Mouse (Mus musculus): ENCODE data around the gene Trip10. TPM values are rescaled to one million over a fixed set of nuclear protein-coding genes. Genes with fewer than 3 reads are reported as not detected.
A peak's percentile ranks its signal among the peaks of the same experiment; 100 is the strongest.

Gene Trip10
- polyA plus RNA-seq, 1 experiment: 20.4 TPM

DNA sequence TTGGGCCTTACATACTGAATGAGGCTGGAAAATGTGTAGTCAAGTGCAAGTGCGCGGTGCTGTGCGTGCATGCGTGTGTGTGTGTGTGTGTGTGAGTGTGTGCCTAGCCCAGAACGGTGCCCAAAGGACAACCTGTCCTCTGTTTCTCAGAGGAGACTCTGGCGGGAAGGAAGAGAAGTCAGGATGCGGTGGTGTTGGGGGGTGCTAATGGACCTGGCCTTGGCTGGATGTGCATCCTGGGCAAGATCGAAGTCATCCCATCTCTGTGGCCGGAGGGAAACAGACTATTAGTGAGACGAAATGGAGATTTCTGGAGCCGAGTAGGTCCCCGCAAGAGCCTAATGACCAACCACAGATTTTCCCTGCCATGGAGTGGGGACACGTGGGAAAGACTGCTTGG is 484 bp upstream of the Trip10 start:
- Histone ChIP-seq H3K27ac (replicated peaks; ENCODE audit: low read depth, low read length) (peak overlapping the region; percentile 65), H3K4me3 (ENCODE audit: insufficient read depth, low read depth, low read length) (peak overlapping the region; percentile 97), H3K4me1 (ENCODE audit: control insufficient read depth, insufficient read depth, insufficient read length, low read length) (0 out of 2 replicates have a peak, but pooled peaks cover 3% of the 10 kb centered on the region)

DNA sequence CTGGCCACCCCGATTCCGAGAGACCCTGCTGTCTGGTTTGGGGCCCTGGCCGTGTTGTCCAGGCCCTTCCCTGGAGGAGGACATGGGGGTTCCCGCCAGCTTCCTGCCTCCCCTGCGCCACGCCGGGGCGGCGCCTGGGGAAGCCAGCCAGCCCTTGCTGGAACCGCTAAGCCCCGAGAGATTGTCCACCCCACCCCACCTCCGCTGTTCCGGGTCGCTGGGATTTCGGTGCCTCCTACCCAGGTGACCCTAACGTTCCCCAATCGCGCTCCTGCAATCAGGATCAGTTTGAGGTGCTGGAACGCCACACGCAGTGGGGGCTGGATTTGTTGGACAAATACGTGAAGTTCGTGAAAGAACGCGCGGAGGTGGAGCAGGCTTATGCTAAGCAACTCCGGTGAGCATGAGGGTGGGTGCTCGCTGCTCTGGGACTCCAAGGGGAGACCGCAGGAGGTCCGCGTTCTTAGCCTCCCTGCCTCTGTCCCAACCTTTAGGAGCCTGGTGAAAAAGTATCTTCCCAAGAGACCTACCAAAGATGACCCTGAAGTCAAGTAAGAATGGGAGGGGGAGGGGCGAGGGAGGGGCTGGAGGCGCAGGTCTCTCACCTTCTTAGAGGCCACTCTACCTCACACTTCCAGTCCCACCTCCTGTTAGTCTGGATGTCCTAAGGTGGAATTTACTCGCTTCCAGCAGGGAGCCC is 1.4 kb downstream of the Trip10 start:
- peaks cover 3% of the 10 kb centered on the region; the same call in 1 of the 2 replicates for H3K4me1 ChIP-seq (ENCODE audit: control insufficient read depth, insufficient read depth, insufficient read length, low read length)
- H3K4me3 ChIP-seq (ENCODE audit: insufficient read depth, low read depth, low read length): peak overlapping the region; percentile 97
- peak overlapping the region; percentile 89 for H3K27ac ChIP-seq (replicated peaks; ENCODE audit: low read depth, low read length)

DNA sequence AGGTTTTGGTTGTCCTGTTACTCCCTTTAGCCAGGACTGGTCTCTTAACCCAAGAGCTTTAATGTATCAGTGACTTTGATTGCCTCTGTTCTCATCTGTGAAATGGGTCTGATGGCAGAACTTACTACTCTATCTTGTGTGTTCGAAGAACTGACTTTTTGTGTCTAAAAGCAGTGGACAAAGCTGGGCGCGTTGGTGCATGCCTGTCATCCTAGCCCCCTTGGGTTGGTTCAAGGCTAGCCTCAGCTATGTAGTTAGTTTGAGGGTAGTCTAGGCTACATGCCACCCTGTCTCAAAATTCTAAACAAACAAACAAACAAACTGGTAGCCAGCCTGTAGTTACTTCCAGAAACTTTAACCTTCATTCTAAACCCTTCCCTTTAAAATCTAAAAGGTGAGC is 2.2 kb downstream of the Trip10 start:
- H3K4me3 ChIP-seq (ENCODE audit: insufficient read depth, low read depth, low read length): no peak overlapping the region
- H3K27ac ChIP-seq (replicated peaks; ENCODE audit: low read depth, low read length): no peak overlapping the region
- peaks cover 3% of the 10 kb centered on the region; the same call in 1 of the 2 replicates for H3K4me1 ChIP-seq (ENCODE audit: control insufficient read depth, insufficient read depth, insufficient read length, low read length)

DNA sequence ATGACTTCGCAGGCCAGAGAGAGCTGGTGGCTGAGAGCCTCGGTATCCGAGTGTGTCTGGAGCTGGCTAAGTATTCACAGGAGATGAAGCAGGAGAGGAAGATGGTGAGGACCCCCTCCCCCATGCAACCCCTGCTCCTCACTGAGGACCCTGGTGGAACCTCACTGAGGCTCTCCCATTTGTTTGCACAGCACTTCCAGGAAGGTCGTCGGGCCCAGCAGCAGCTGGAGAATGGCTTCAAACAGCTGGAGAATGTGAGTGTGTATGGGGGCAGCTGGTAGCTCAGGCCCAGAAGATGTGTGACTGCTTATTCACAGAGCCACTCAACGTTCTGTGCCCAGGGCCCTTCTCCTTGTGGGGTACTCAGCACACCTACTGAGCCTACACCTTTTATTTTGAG is 4.1 kb downstream of the Trip10 start:
- H3K4me3 ChIP-seq (ENCODE audit: insufficient read depth, low read depth, low read length): no peak overlapping the region
- H3K27ac ChIP-seq (replicated peaks; ENCODE audit: low read depth, low read length): no peak overlapping the region

DNA sequence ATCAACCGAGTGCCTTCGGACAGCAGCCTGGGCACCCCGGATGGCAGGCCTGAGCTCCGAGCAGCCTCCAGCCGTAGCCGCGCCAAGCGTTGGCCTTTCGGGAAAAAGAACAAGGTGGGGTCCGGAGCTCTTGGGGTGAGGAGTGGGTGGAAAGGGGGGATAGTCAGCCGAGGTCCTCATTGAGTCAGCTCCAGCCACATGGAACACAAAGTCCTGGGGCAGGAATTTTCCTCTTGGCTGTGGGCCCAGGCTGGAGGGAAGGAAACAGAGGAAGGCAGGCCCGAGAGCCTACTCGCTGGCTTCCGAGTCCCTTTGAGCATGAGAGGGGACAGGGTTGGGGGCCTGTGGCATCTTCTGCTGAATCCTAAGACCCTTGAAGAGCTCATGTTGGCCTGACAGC is 6.1 kb downstream of the Trip10 start:
- no peak overlapping the region for H3K27ac ChIP-seq (replicated peaks; ENCODE audit: low read depth, low read length)
- no peak overlapping the region for H3K4me3 ChIP-seq (ENCODE audit: insufficient read depth, low read depth, low read length)
- H3K4me1 ChIP-seq (ENCODE audit: control insufficient read depth, insufficient read depth, insufficient read length, low read length): no peaks in the 10 kb centered on the region; the same call in 1 of the 2 replicates

More for the DNA sequence above, 4.1 kb downstream of the Trip10 start:
- H3K4me1 ChIP-seq (ENCODE audit: control insufficient read depth, insufficient read depth, insufficient read length, low read length): peaks cover 3% of the 10 kb centered on the region; the same call in 1 of the 2 replicates

DNA sequence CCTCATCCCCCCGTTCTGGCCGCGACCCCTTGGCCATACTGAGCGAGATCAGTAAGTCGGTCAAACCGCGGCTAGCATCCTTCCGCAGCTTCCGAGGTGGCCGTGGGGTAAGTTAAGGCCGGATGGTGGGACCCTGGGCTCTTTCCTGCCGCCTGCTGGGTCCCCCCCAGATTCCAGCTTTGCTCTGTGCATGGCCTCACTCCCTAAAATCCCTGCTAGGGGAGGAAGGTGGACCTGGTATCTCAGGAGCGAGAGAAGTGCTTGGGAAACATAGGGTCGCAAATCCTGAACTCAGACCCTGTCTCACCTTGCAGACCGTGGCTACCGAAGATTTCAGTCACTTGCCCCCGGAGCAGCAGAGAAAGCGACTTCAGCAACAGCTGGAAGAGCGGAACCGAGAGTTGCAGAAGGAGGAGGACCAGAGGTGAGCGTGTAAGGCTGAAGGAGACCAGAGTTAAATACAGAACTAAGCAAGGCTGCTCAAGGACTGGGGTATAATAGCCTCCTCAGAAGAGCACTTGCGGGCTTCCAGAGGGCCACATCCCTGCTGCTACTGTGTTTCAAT is 7.7 kb downstream of the Trip10 start:
- no peak overlapping the region for H3K4me3 ChIP-seq (ENCODE audit: insufficient read depth, low read depth, low read length)
- no peaks in the 10 kb centered on the region; the same call in 1 of the 2 replicates for H3K4me1 ChIP-seq (ENCODE audit: control insufficient read depth, insufficient read depth, insufficient read length, low read length)
- H3K27ac ChIP-seq (replicated peaks; ENCODE audit: low read depth, low read length): no peak overlapping the region

DNA sequence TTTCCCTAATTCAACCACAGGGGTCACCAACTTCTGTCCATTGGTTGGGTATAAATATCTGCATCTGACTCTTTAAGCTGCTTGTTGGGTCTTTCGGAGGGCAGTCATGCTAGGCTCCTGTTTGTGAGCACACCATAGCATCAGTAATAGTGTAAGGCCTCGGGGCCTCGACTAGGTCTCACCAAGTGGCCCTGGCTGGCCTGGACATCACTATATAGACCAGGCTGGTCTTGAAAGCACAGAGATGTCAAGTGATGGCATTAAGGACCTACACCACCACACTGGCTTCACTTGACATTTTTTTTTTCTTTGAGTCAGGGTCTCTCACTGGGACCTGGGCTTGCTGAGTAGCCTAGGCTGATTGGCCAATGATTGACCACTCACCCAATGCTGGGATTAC is 8.9 kb downstream of the Trip10 start:
- Histone ChIP-seq H3K4me1 (ENCODE audit: control insufficient read depth, insufficient read depth, insufficient read length, low read length) (no peaks in the 10 kb centered on the region; the same call in 1 of the 2 replicates), H3K27ac (replicated peaks; ENCODE audit: low read depth, low read length) (no peak overlapping the region), H3K4me3 (ENCODE audit: insufficient read depth, low read depth, low read length) (no peak overlapping the region)

DNA sequence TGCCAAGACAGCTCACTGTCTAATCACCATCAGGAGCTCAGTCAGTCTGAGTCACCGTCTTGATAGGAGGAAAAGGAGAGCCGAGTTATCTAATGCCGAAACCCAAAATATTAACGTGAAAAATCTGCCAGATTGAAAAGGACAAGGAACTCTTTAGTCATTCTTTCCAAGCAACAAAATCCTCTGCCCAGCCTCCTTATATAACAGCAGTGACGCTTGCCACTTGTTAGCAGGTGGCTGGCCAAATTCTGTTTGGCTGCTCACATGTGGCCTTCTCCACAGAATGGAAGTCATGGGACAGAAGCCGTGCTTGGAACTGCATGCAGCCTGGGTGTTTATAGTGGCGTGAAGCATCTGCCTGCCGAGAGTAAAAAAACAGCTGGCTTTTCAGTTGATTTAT is 10.5 kb downstream of the Trip10 start:
- Histone ChIP-seq H3K27ac (replicated peaks; ENCODE audit: low read depth, low read length) (0 out of 2 replicates have a peak overlapping the region, but pooled peaks have one; percentile 16), H3K4me1 (ENCODE audit: control insufficient read depth, insufficient read depth, insufficient read length, low read length) (peaks cover 3% of the 10 kb centered on the region; the same call in 1 of the 2 replicates), H3K4me3 (ENCODE audit: insufficient read depth, low read depth, low read length) (no peak overlapping the region)

DNA sequence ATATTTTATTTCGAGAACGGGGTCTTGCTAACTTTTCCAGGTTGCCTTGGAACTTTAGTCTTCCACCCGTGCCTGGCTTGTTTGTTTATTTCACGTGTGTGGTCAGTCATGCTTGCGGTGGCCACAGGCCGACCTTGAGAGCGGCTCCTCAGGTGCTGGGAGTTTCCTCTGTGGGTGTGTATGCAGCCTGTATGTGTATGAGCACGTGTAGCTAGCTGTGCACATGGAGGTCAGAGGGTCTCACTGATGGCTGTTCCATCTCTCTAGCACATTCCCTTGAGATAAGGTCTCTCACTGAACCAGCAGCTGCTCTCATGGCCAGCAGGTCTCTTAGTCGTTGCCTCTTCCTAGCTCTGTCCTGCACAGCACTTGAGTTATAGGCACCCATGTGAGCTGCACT is 11.1 kb downstream of the Trip10 start:
- H3K4me3 ChIP-seq (ENCODE audit: insufficient read depth, low read depth, low read length): no peak overlapping the region
- H3K27ac ChIP-seq (replicated peaks; ENCODE audit: low read depth, low read length): no peak overlapping the region
- peaks cover 4% of the 10 kb centered on the region; the same call in 1 of the 2 replicates for H3K4me1 ChIP-seq (ENCODE audit: control insufficient read depth, insufficient read depth, insufficient read length, low read length)

DNA sequence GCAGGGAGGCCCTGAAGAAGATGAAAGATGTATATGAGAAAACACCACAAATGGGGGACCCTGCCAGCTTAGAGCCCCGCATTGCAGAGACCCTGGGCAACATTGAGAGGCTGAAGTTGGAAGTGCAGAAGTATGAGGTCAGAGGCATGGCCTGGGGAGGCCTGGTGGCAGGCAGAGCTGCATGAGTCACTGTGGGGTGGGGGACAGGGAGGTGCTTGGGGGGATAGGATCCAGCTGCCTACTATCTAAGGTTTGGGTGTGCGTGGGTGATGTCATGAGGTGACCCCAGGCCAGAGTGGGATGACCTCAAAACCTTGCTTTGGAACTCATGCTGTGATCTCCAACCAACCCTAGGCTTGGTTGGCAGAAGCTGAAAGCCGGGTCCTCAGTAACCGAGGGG is 12.0 kb downstream of the Trip10 start:
- peaks cover 6% of the 10 kb centered on the region; the same call in 1 of the 2 replicates for H3K4me1 ChIP-seq (ENCODE audit: control insufficient read depth, insufficient read depth, insufficient read length, low read length)
- no peak overlapping the region for H3K27ac ChIP-seq (replicated peaks; ENCODE audit: low read depth, low read length)
- no peak overlapping the region for H3K4me3 ChIP-seq (ENCODE audit: insufficient read depth, low read depth, low read length)

DNA sequence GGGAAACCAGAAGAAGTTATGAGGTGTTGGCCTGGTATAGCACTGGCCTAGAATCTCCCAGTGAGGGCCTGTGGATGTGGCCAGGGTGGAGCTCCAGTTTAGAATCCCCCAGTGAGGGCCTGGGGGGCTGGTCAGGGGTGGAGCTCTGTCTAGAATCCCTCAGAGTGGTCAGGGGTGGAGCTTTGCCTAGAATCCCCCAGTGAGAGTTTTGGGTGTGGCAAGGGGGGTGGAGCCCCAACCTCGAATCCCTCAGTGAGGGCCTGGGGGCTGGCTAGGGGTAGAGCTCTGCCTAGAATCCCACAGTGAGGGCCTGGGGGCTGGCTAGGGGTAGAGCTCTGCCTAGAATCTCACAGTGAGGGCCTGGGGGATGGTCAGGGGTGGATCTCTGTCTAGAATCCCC is 12.5 kb downstream of the Trip10 start:
- no peak overlapping the region for H3K4me3 ChIP-seq (ENCODE audit: insufficient read depth, low read depth, low read length)
- no peak overlapping the region for H3K27ac ChIP-seq (replicated peaks; ENCODE audit: low read depth, low read length)
- peaks cover 6% of the 10 kb centered on the region; the same call in 1 of the 2 replicates for H3K4me1 ChIP-seq (ENCODE audit: control insufficient read depth, insufficient read depth, insufficient read length, low read length)

DNA sequence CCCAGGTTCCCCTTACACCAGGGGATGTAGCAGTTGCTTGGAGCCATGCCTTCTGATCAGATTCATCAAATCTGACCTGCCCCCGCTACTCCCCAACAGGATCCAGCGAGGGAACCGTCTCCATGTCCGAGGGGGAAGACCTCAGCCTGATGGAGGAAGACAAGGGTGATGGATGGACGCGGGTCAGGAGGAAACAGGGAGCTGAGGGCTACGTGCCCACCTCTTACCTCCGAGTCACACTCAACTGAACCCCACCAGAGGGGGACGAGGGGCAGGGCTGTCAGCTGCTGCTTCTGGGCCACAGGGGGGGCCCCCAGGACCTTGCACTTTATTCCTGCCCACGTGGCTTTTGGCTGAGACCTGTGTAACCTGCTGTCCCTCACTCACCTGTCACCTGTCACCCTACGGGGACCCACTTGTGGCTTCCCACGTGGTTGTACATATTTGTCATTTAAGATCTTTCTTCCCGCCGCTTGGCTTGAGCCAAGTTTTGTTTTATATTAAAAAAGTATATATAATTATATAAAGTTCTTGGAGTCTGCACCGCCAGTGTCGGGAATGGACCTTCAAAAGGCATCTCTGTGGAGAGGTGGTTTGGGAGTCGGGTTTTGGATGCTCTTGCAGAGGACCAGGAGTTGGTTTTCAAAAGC is 13.8 kb downstream of the Trip10 start:
- Histone ChIP-seq H3K27ac (replicated peaks; ENCODE audit: low read depth, low read length) (no peak overlapping the region), H3K4me3 (ENCODE audit: insufficient read depth, low read depth, low read length) (no peak overlapping the region), H3K4me1 (ENCODE audit: control insufficient read depth, insufficient read depth, insufficient read length, low read length) (peaks cover 12% of the 10 kb centered on the region)

DNA sequence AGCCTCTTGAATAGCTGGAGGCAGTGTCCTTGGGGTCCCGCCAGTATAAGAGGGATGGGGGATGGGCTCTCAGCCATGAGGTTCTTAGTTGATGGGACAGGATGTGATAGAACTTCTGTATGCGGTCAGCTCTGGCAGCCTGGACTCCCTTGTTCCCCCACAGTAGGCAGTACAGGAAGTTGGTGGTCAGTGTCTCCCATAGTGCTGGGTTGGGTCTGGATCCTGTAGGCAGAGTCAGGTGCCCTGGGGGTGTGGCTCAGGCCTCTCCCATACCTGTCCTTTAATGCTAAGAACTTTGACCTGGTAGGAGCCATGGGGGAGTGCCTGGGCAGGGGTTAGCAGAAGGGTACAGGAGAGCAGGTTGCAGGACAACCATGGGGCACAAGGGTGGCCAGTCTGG is 14.9 kb downstream of the Trip10 start:
- Histone ChIP-seq H3K4me3 (ENCODE audit: insufficient read depth, low read depth, low read length) (no peak overlapping the region), H3K27ac (replicated peaks; ENCODE audit: low read depth, low read length) (no peak overlapping the region), H3K4me1 (ENCODE audit: control insufficient read depth, insufficient read depth, insufficient read length, low read length) (peaks cover 12% of the 10 kb centered on the region)

DNA sequence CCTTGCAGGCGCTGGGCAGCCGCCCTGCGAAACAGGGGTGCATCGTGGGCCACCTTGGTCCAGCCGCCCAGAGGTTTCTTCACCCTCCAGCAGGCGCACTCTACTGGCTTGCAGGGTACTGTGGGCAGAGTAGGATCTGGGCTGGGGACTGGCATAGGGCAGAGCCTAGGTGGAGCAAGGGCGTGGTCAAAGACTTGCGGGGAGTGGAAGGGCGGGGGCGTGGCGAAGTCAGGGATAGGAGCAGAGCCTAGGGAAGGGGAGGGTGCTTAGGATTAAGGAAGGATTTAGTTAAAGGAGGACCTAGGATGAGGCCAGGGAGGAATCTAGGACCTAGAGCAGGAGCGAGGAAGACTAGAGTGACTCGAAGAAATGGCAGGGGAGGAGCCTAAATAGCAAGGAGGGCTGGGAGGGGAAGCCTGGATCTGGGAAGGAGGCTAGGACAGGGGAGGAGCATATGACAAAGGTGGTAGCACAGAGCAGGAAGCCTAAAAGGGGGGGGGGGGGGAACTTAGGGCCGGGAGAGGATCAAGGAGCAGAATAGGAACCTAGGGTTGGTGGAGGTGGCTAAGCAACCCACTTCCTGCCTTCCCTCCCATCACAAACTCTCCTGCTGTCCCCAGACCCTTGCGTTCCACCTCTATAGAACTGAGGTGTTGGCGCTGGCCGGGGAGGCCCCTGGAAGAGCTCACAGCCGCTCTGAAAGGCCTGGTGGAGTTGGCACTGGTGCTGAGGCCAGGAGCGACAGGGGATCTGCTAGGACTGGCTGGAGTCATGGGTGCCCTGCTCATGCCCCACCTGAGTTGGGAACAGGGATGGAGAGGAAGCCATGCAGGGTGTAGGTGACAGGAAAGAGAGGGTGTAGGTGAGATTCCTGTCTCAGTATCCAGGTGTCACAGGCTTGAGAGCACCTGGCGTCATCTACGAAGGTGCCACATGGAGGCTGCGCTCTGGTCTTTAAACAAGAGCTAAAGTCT is 16.0 kb downstream of the Trip10 start:
- Histone ChIP-seq H3K4me3 (ENCODE audit: insufficient read depth, low read depth, low read length) (no peak overlapping the region; the same call in 1 of the 2 replicates), H3K27ac (replicated peaks; ENCODE audit: low read depth, low read length) (no peak overlapping the region)

More for the DNA sequence above, 16.0 kb downstream of the Trip10 start:
- H3K4me1 ChIP-seq (ENCODE audit: control insufficient read depth, insufficient read depth, insufficient read length, low read length): peaks cover 12% of the 10 kb centered on the region

Measured in brown adipose tissue, adult 24 weeks (tissue).